Mouse (Mus musculus): ENCODE measurements around the gene Syne1.

- TF ChIP-seq CTCF (IDR thresholded peaks at IDR 0.05; ENCODE audit: low read depth), result no peak
- no peak for TF ChIP-seq EP300 (IDR thresholded peaks at IDR 0.05; ENCODE audit: low read depth)
These were observed 218.5 kb downstream of the Syne1 start for GRCm38 (mm10) chr10:5332801-5333200.

Measured in heart, postnatal 0 days (tissue).